Mouse (Mus musculus) spleen, adult 18-20 months (tissue): Measurements from ENCODE around the gene Cwc27.
A peak's percentile ranks its signal among the peaks of the same experiment; 100 is the strongest.

Experiments
- DNase-seq, 2 experiments: peaks; one replicate each; pipeline ENCODE4 v3.0.0; 2022; ENCODE audit warnings: mixed read lengths in 2 of 2

Gene Cwc27

DNA sequence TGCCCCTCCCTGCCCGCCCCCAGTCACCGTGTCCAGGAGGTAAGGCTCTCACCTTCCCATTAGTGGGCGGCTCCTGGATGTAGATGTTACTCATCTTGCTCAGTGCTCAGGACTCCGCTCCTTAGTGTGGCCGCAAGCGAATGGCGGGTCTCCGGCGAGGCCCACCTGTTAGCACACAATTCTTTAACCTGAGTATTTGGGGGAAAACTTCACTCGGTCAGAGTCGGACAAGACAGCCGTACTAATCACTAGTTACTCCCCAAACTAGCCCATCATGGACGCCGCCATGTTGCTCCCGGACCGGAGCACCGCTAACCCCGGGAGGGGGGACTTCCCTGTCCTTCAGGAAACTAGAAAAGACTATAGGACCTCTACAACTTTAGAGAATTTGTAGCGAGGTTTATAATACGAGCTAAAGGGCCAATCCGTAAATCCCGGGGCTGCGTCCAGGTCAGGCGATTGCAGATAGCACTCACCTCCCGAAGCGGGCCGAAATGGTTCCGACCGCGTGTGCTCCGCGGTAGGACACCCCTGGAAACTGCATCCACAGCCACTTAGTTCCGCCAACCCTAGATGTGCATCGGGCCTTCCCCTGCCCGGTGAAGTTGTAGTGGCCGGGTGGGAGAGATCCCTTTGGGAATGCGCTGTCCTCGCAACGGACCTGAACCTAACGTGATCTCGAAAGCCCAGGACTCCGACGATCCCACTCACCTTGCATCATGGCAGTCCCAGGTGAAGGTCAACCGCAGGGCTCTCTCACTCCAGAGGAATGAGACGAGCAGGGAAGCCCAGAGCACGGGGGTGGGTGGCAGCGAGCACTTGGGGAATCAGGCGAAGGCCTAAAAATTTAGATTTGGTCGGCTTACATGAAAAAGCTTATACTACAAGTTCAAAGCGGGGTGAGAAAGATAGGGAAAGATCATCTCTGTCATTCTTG, at the start of gene Cwc27:
TSS of gene Cwc27 (minus strand) at position 508 of the 937 bp plus-strand sequence.
- DNase-seq = peak; percentile 63 to 78

- DNase-seq = no peak
Measured at GRCm38 (mm10) chr13:104866726-104867125, 49.8 kb upstream of the Cwc27 start.

- peak in 1 of 2 experiments; percentile 3 for DNase-seq
Measured at GRCm38 (mm10) chr13:104863127-104863979, 46.4 kb upstream of the Cwc27 start, which contains the start of gene Shisal2b. TSS of gene Shisal2b (minus strand) at chr13:104863893.

DNA sequence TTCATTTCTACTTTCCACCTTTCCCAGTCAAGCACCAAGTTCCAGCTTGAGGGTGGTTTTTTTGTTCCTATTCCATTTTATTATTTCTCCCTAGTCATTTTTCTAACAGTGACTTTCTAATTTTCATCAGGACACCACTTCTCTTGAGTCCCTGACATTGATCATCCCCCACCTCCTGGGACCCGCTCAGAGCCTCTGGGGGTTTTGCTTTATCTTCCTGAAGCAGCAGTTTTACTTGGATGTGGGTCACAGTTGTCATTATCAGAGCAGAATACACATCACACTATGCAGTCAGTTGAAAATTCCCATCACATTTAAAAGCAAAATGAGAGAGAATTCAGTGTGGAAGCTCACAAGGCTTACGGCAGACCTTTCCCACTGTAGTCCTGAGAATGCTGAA, 36.7 kb upstream of the Cwc27 start:
- DNase-seq = no peak

DNA sequence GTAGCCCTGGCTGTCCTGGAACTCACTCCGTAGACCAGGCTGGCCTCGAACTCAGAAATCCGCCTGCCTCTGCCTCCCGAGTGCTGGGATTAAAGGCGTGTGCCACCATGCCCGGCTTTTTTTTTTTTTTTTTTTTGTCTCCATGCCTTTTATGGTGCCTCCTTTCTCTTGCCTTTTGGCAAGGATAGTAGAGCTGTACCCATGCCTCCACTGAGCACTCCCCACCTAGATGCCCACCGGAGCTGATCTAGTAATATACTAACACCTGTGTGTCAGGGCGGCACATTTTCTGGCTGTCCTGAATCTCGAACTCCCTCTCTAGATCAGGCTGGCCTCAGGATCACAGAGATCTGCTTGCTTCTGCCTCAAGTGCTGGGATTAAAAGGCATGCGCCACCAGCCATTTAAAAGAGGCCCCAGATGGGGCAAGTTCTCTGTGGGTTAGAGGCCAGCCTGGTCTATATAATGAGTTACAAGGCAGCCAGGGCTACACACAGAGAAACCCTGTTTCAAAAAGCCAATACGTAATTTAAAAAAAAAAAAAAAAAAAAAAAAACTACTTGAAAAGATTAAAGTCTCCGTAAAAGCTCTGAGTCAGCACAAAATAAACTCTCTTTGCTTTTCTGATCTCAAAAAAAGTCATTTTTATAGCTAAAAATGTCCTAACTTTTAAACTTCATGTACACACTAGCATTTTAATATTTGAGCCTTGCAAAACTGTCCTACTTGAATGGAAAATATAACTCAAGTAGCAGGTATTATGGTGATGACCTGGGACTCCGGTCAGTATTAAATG, 26.6 kb upstream of the Cwc27 start:
- DNase-seq = no peak

GRCm38 (mm10) chr13:104841937-104842336, 25.0 kb upstream of the Cwc27 start:
- no peak for DNase-seq

GRCm38 (mm10) chr13:104837628-104838027, 20.7 kb upstream of the Cwc27 start:
- no peak for DNase-seq

DNA sequence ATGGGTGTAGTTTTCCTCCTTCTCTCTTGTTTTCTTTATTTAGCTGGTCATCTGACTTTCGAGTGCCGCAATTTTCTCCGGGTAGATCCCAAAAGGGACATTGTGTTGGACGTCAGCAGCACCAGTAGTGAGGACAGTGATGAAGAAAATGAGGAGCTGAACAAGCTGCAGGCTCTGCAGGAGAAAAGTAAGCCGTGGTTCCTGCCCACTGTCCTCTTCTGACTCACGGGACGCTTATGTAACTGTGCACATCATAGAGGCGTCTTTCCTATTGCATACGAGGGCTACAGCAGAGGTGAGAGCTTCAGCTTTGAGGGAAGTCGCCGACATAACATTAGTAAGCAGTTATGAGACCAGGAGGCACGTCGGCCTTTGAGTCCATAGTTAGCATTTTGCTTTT, 15.9 kb upstream of the Cwc27 start:
- no peak for DNase-seq

- no peak for DNase-seq
Measured at GRCm38 (mm10) chr13:104825470-104825869, 8.5 kb upstream of the Cwc27 start.

- DNase-seq = no peak
Measured at GRCm38 (mm10) chr13:104822411-104822838, 5.5 kb upstream of the Cwc27 start.

GRCm38 (mm10) chr13:104821908-104822307, 5.0 kb upstream of the Cwc27 start:
- DNase-seq = no peak

- DNase-seq = no peak
Measured at GRCm38 (mm10) chr13:104821192-104821591, 4.2 kb upstream of the Cwc27 start.

GRCm38 (mm10) chr13:104817696-104818095, 754 bp upstream of the Cwc27 start:
- peak in 1 of 2 experiments; percentile 6 for DNase-seq

- no peak for DNase-seq
Measured at GRCm38 (mm10) chr13:104816270-104816634, 690 bp downstream of the Cwc27 start.

GRCm38 (mm10) chr13:104805681-104806080, 11.3 kb downstream of the Cwc27 start:
- no peak for DNase-seq

DNA sequence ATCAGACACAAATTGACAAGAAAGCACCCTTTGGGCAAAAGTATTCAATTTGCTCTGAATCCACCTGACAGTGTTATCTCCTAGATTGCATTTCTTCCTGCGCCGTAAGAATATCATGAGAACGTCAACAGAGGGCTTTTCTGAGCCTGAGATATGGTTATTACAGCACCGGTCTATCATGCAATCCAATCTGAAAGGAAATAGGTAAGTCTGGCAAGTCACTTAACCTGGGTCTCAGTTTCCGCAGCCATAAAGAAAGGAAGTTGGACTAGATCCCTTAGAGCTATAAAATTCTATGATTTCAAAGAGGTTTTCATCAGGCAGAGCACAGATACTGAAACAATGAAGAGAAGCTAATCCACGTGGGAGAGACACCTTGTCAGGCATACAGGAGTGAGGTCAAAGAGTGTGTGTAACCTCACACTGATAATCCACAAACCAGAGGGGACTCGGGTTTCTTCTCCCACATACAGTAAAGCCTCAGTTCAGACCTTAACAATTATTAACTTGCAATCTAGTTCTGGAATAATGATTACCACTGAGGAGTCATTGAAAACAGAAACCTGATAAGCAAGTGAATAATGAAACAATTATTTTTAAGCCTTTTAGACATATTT, 17.3 kb downstream of the Cwc27 start:
- no peak for DNase-seq

- DNase-seq = no peak
Measured at GRCm38 (mm10) chr13:104799067-104799466, 17.9 kb downstream of the Cwc27 start.

- no peak for DNase-seq
Measured at GRCm38 (mm10) chr13:104794421-104794820, 22.5 kb downstream of the Cwc27 start.

DNA sequence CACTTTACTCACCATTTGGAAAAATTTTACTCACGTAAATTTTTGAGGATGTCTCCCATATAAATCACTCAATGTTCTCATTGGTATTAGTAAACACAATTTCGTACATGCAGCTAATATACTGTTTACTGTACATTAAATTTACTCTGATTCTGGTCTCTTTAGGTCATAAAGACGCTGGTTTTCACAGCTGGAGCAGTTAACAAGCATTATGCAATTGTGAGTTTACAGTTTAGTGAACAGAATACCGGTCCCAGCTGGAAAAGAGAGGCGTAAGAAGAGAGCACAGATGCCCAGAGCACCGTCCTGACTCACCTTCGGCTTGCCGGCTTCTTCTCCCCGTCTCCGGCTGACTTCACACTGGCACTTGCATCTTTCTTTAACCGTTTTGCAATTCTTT, 24.8 kb downstream of the Cwc27 start, which contains the start of gene Srek1ip1:
TSS of gene Srek1ip1 (plus strand) at position 301 of the 400 bp plus-strand sequence.
- no peak for DNase-seq

- DNase-seq = no peak
Measured at GRCm38 (mm10) chr13:104789663-104790062, 27.3 kb downstream of the Cwc27 start.

- DNase-seq = no peak
Measured at GRCm38 (mm10) chr13:104787260-104787659, 29.7 kb downstream of the Cwc27 start.

DNA sequence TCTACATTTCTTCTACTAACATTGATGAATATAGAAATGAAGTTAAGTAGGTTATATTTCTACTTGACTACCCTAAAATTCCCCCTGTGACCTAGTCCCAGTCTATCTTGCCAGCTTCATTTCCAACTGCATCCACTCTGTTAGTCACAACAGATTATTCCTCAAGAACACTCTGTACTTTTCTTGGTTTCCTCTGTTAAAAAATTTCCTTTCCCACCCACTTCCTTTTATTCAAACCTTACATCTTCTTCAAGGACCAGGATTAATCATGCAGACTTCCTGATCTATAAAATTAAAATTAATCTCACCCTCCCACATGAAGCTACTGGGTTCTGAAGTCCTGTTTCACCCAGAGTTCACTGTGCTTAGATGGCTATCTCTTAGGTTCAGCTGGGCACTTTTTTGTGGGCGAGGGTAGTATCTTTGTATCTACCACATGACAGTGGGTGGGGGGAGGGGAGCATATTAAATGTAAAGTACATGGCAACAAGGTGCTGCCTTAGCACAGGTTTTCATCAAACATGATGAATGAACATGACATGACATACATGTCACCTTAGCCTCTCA, 37.8 kb downstream of the Cwc27 start:
- DNase-seq = no peak
